Mouse (Mus musculus): ENCODE measurements at regions not wholly inside any gene's neighbourhood (a gene's known extent, or its start where the extent isn't known, plus 50 kb on each side); places are given as distances from the start of the nearest gene placed in this dataset.

- DNase-seq, result no peak
These were observed 60.3 kb downstream of the Pcdh20 start for GRCm38 (mm10) chr14:88410722-88411437.

- no peak for DNase-seq
These were observed 71.9 kb downstream of the Pcdh20 start for GRCm38 (mm10) chr14:88399270-88399669.

GRCm38 (mm10) chr14:88397187-88397586 lies 74.0 kb downstream of the Pcdh20 start:
- DNase-seq, result no peak

- no peak for DNase-seq
These were observed 76.2 kb downstream of the Pcdh20 start for GRCm38 (mm10) chr14:88395016-88395415.

GRCm38 (mm10) chr14:88384553-88384952 lies 86.6 kb downstream of the Pcdh20 start:
- DNase-seq, result peak; percentile 65 to 77

- DNase-seq, result peak; percentile 56 to 62
These were observed 124.0 kb downstream of the Pcdh20 start for GRCm38 (mm10) chr14:88347177-88347576.

- DNase-seq, result no peak
These were observed 133.9 kb downstream of the Pcdh20 start for GRCm38 (mm10) chr14:88337304-88337703.

- DNase-seq, result no peak
These were observed 140.6 kb downstream of the Pcdh20 start for GRCm38 (mm10) chr14:88330613-88331012.

GRCm38 (mm10) chr14:88326411-88326810 lies 144.8 kb downstream of the Pcdh20 start:
- no peak for DNase-seq

- peak; percentile 13 to 26 for DNase-seq
These were observed 192.9 kb downstream of the Pcdh20 start for GRCm38 (mm10) chr14:88278327-88278726.

- no peak for DNase-seq
These were observed 206.4 kb downstream of the Pcdh20 start for GRCm38 (mm10) chr14:88264771-88265170.

- DNase-seq, result no peak
These were observed 212.2 kb downstream of the Pcdh20 start for GRCm38 (mm10) chr14:88259034-88259433.

GRCm38 (mm10) chr14:88255131-88255530 lies 216.1 kb downstream of the Pcdh20 start:
- no peak for DNase-seq
